Mouse (Mus musculus): ENCODE measurements at regions not wholly inside any gene's neighbourhood (a gene's known extent, or its start where the extent isn't known, plus 50 kb on each side); places are given as distances from the start of the nearest gene placed in this dataset.

GRCm38 (mm10) chr1:48792573-48792972 is 1899.9 kb upstream of the Slc39a10 start:
- DNase-seq: no peak

GRCm38 (mm10) chr1:48753252-48753755 is 1860.7 kb upstream of the Slc39a10 start:
- no peak for DNase-seq

GRCm38 (mm10) chr1:48733580-48733979 is 1840.9 kb upstream of the Slc39a10 start:
- DNase-seq: no peak

- peak; percentile 25 for DNase-seq
Measured at GRCm38 (mm10) chr1:48708606-48709005, 1816.0 kb upstream of the Slc39a10 start.
